Mouse (Mus musculus) hematopoietic stem cell, adult 5-6 weeks (primary cell): ENCODE data around the gene Glis1. TPM values are rescaled to one million over a fixed set of nuclear protein-coding genes. Genes with fewer than 3 reads are reported as not detected.

Source experiments
- ATAC-seq, 2 experiments: fragments of 125-278 bp in 1 of 2; replicated peaks in 1 of 2; 2 replicates each; pipeline ENCODE4 v1.8.0; 2016 to 2017; ENCODE audit warnings: inconsistent platforms in 2 of 2, mild to moderate bottlenecking in 2 of 2, moderate number of reproducible peaks in 2 of 2, low read depth in 1 of 2, moderate TSS enrichment in 1 of 2; ENCODE audit not compliant: low FRiP score in 2 of 2, poor library complexity in 2 of 2, severe bottlenecking in 2 of 2, insufficient read depth in 1 of 2, low TSS enrichment in 1 of 2
- total RNA-seq: library from RNA; stranded (forward); fragments of 172-1452, 232-1000 nt; gene quantifications from 2 replicates; pipeline ENCODE4 v1.2.3, GENCODE M21; 2017

Glis1 gene
- total RNA-seq, 1 experiment from 2014 or later, result not detected

- no peak for ATAC-seq
Observed at GRCm38 (mm10) chr4:107628226-107628625, 193.8 kb downstream of the Glis1 start.

GRCm38 (mm10) chr4:107628921-107629411 lies 194.6 kb downstream of the Glis1 start:
- ATAC-seq, result no peak

- ATAC-seq, result no peak
Observed at GRCm38 (mm10) chr4:107634631-107635030, 200.2 kb downstream of the Glis1 start.

- ATAC-seq, result no peak; a peak in 1 of 4 replicates
Observed at GRCm38 (mm10) chr4:107636099-107636498, 201.7 kb downstream of the Glis1 start.

- peak; percentile 29 to 63; a peak in 2 of 4 replicates for ATAC-seq
Observed at GRCm38 (mm10) chr4:107637670-107638069, 203.3 kb downstream of the Glis1 start.

- ATAC-seq, result no peak
Observed at GRCm38 (mm10) chr4:107638303-107638702, 203.9 kb downstream of the Glis1 start.

- ATAC-seq, result no peak
Observed at GRCm38 (mm10) chr4:107641624-107642023, 207.2 kb downstream of the Glis1 start.

GRCm38 (mm10) chr4:107648959-107649485 lies 214.6 kb downstream of the Glis1 start:
- ATAC-seq, result no peak

GRCm38 (mm10) chr4:107651021-107651496 lies 216.7 kb downstream of the Glis1 start:
- ATAC-seq, result no peak

- ATAC-seq, result peak; percentile 80
Observed at GRCm38 (mm10) chr4:107652598-107653279, 218.3 kb downstream of the Glis1 start.

- no peak for ATAC-seq
Observed at GRCm38 (mm10) chr4:107653280-107653643, 218.9 kb downstream of the Glis1 start.

- no peak for ATAC-seq
Observed at GRCm38 (mm10) chr4:107660649-107661048, 226.3 kb downstream of the Glis1 start.

GRCm38 (mm10) chr4:107668514-107668913 lies 234.1 kb downstream of the Glis1 start:
- no peak for ATAC-seq

- ATAC-seq, result no peak
Observed at GRCm38 (mm10) chr4:107670731-107671130, 236.3 kb downstream of the Glis1 start.

- peak; percentile 92 to 97 for ATAC-seq
Observed at GRCm38 (mm10) chr4:107673638-107674321, 239.4 kb downstream of the Glis1 start.

GRCm38 (mm10) chr4:107674322-107674644 lies 239.9 kb downstream of the Glis1 start:
- ATAC-seq, result 0 out of 4 replicates have a peak, but pooled peaks of 1 of the 2 experiments have one; percentile 10

GRCm38 (mm10) chr4:107675645-107676044 lies 241.3 kb downstream of the Glis1 start:
- peak; percentile 2 to 4; a peak in 1 of 4 replicates for ATAC-seq
